In genomic region chr2:22749761-22750160, GRCm38 (mm10) we compare ENCODE assay signal across 27 mouse cellular contexts. TPM values are rescaled to one million over a fixed set of nuclear protein-coding genes. Genes with fewer than 3 reads are reported as not detected.
DNase-seq lines count a peak whose midpoint lies in the region; ATAC-seq and TF ChIP-seq lines count a peak whose summit lies in the region.
"Had no signal": no experiment of that assay in that cellular context is flagged by ENCODE, and none has a peak within 500 bp of the region (broad histone marks: within the 10 kb centered on the region; RNA-seq: fewer than 3 reads in every experiment).

No protein-coding gene starts in this region.

- TF ChIP-seq CTCF in CH12.LX (conservative IDR thresholded peaks at IDR 0.05 in 1 of 2, IDR thresholded peaks at IDR 0.05 in 1 of 2; ENCODE audit: low read depth in 2 of 2, low read length in 2 of 2) = no peak

- peaks cover 2% of the 10 kb centered on the region for H3K9me3 ChIP-seq in CH12.LX (replicated peaks; ENCODE audit: low read length)
- H3K9me3 ChIP-seq: forebrain, embryonic 10.5 days; forebrain, embryonic 13.5 days; heart, embryonic 12.5 days; heart, embryonic 15.5 days; hindbrain, embryonic 10.5 days had no signal

- DNase-seq in CH12.LX (ENCODE audit: extremely low read depth) = peak; percentile 44
- no peak for DNase-seq in Muller cell, postnatal 12 days (ENCODE audit: inconsistent ontology term)
- no peak for DNase-seq in cerebellum, postnatal 25 days
- DNase-seq in thymus, postnatal 14 days = no peak
- no peak for DNase-seq in lung, postnatal 4 days
- DNase-seq: adrenal gland, adult 2 months; adrenal gland, postnatal 14 days; cerebellum, adult 2 months; cerebellum, adult 9-11 months; cerebellum, postnatal 36 days; gastrocnemius, postnatal 14 days; heart, adult 18-20 months; heart, postnatal 10 days; heart, postnatal 36 days had no signal

- H3K4me1 ChIP-seq in CH12.LX (ENCODE audit: control insufficient read depth in 1 of 2, insufficient read depth in 2 of 2) = peaks cover 2 to 23% of the 10 kb centered on the region in 2 experiments; a peak in 2 of 4 replicates
- H3K4me1 ChIP-seq: forebrain, embryonic 10.5 days; forebrain, embryonic 13.5 days; heart, embryonic 12.5 days; heart, embryonic 15.5 days; hindbrain, embryonic 10.5 days had no signal

- no peak for TF ChIP-seq POLR2A in CH12.LX (IDR thresholded peaks at IDR 0.05; ENCODE audit: low read depth, low read length)

- no peak for TF ChIP-seq RAD21 in CH12.LX (IDR thresholded peaks at IDR 0.05; ENCODE audit: low read depth, low read length)

- dilution Hi-C loops in CH12.LX (cut with MboI; ENCODE audit: extremely low pct_ligation_motif_present, extremely low pct_unique_long_range_greater_than_20kb, low sequenced_read_pairs) = no loop called here

- no peaks in the 10 kb centered on the region for H3K36me3 ChIP-seq in CH12.LX (replicated peaks in 1 of 2; ENCODE audit: control insufficient read depth in 1 of 2, insufficient read depth in 1 of 2, low read length in 1 of 2)
- H3K36me3 ChIP-seq: forebrain, embryonic 10.5 days; heart, embryonic 12.5 days; heart, embryonic 15.5 days; hindbrain, embryonic 10.5 days had no signal

- no peak overlapping the region for H3K27ac ChIP-seq in CH12.LX (ENCODE audit: insufficient read depth, low read depth)
- H3K27ac ChIP-seq: forebrain, embryonic 10.5 days; forebrain, embryonic 13.5 days; heart, embryonic 15.5 days; hindbrain, embryonic 10.5 days; hindbrain, embryonic 14.5 days; hindbrain, postnatal 0 days had no signal

- 0 out of 2 replicates have a peak, but pooled peaks have one; percentile 9 for ATAC-seq in common myeloid progenitor, adult 5-6 weeks (replicated peaks; ENCODE audit: low read depth, poor library complexity, severe bottlenecking)
- ATAC-seq in megakaryocyte progenitor cell, adult 5-6 weeks (replicated peaks; ENCODE audit: poor library complexity) = 0 out of 2 replicates have a peak, but pooled peaks have one; percentile 17
- ATAC-seq: CD4-positive, CD25-positive, alpha-beta regulatory T cell, adult 4 months; forebrain, embryonic 13.5 days; forebrain, embryonic 16.5 days; hindbrain, postnatal 0 days; inflammation-experienced regulatory T-cells, adult 6 months; intestine, embryonic 16.5 days had no signal

- no peaks in the 10 kb centered on the region for H3K79me2 ChIP-seq in CH12.LX (replicated peaks; ENCODE audit: control insufficient read depth, extremely low read depth, insufficient read depth, poor library complexity, severe bottlenecking)

- no peaks in the 10 kb centered on the region for H3K27me3 ChIP-seq in CH12.LX (replicated peaks)
- H3K27me3 ChIP-seq: forebrain, embryonic 13.5 days; heart, embryonic 12.5 days; heart, embryonic 15.5 days had no signal

- H3K4me3 ChIP-seq in CH12.LX (replicated peaks in 1 of 3; ENCODE audit: low read depth in 2 of 3, low read length in 2 of 3, poor library complexity in 1 of 3) = no peak overlapping the region
- H3K4me3 ChIP-seq: forebrain, embryonic 10.5 days; forebrain, embryonic 13.5 days; heart, embryonic 12.5 days; heart, embryonic 15.5 days; hindbrain, embryonic 10.5 days had no signal

- peak; percentile 69 for TF ChIP-seq EP300 in CH12.LX (IDR thresholded peaks at IDR 0.05; ENCODE audit: low read length)

- no peak overlapping the region for H3K4me2 ChIP-seq in CH12.LX (ENCODE audit: insufficient read depth, low read depth, poor library complexity, severe bottlenecking)
- H3K4me2 ChIP-seq: forebrain, embryonic 13.5 days; heart, embryonic 12.5 days; heart, embryonic 15.5 days; hindbrain, embryonic 14.5 days had no signal

- in situ Hi-C loops in CH12.LX (cut with MboI; ENCODE audit: low pct_ligation_motif_present, low pct_unique_long_range_greater_than_20kb, low sequenced_read_pairs) = no loop called here

- H3K9ac ChIP-seq in CH12.LX (ENCODE audit: insufficient read depth, low read depth) = no peak overlapping the region
- H3K9ac ChIP-seq: forebrain, embryonic 13.5 days; heart, embryonic 12.5 days; heart, embryonic 15.5 days; hindbrain, embryonic 14.5 days had no signal

TF ChIP-seq in CH12.LX, 34 proteins besides CTCF, POLR2A, EP300 and RAD21:
- TF ChIP-seq ZKSCAN1 (IDR thresholded peaks at IDR 0.05; ENCODE audit: borderline replicate concordance, low read depth, low read length) = no peak
- peak; percentile 70 for TF ChIP-seq JUND (conservative IDR thresholded peaks at IDR 0.05; ENCODE audit: low read depth, low read length)
- 0 out of 2 replicates have a peak, but pooled peaks have one; percentile 21 for TF ChIP-seq JUN (IDR thresholded peaks at IDR 0.05; ENCODE audit: insufficient read depth, low read depth, low read length)
- no peak for TF ChIP-seq IRF4 (IDR thresholded peaks at IDR 0.05; ENCODE audit: low read depth, low read length)
- peak; percentile 74 for TF ChIP-seq ZNF384 (IDR thresholded peaks at IDR 0.05; ENCODE audit: low read depth, low read length)
- TF ChIP-seq ZMIZ1 (IDR thresholded peaks at IDR 0.05; ENCODE audit: low read depth, low read length) = no peak

RNA-seq across cellular contexts. Expression of gene Apbb1ip, which starts 24.1 kb away (rescaled TPM):
- total RNA-seq in CH12.LX (2012; rRNA removed) = 4.0 and 5.6 TPM in 2 replicates
- 2.7 and 3.5 TPM in 2 replicates for total RNA-seq in CH12.LX (2014; rRNA removed)
- polyA plus RNA-seq in CH12.LX (2012; ENCODE audit: insufficient read length, low read depth) = 51.4 and 59.9 TPM in 2 replicates
- 24.3 and 43.8 TPM in 2 replicates for total RNA-seq in common myeloid progenitor, adult 5-6 weeks (2017)
- total RNA-seq in megakaryocyte progenitor cell, adult 5-6 weeks (2015) = 120 and 136 TPM in 2 replicates
- total RNA-seq in megakaryocyte progenitor cell, adult 5-6 weeks (2017) = 15.9 and 26.8 TPM in 2 replicates
